Mouse (Mus musculus): Measurements from ENCODE around the gene Otud7a. TPM values are rescaled to one million over a fixed set of nuclear protein-coding genes. Genes with fewer than 3 reads are reported as not detected.

The Otud7a gene
- polyA plus RNA-seq, 1 experiment from 2014 or later = 0.10 TPM

- Histone ChIP-seq H3K9ac (replicated peaks) (no peak overlapping the region), H3K4me2 (peak overlapping the region; percentile 65), H3K27ac (no peak overlapping the region), H3K4me1 (replicated peaks) (peaks cover 27% of the 10 kb centered on the region), H3K9me3 (no peaks in the 10 kb centered on the region; the same call in 1 of the 2 replicates), H3K36me3 (no peaks in the 10 kb centered on the region), H3K4me3 (replicated peaks) (peak overlapping the region; percentile 38), H3K27me3 (peaks cover 70% of the 10 kb centered on the region)
- no peak for ATAC-seq (ENCODE audit: insufficient number of reproducible peaks, insufficient read depth, low FRiP score, low TSS enrichment, low read depth)
- WGBS = 2% methylated on average over 43 of the region's 43 CpGs
Observed at GRCm38 (mm10) chr7:63754573-63755475, 310.3 kb downstream of the Otud7a start.

GRCm38 (mm10) chr7:63755476-63755948 lies 311.0 kb downstream of the Otud7a start:
- 2% methylated on average over 13 of the region's 13 CpGs for WGBS
- Histone ChIP-seq H3K36me3 (no peaks in the 10 kb centered on the region), H3K27ac (no peak overlapping the region), H3K27me3 (peaks cover 74% of the 10 kb centered on the region), H3K4me3 (replicated peaks) (peak overlapping the region; percentile 38), H3K9ac (replicated peaks) (no peak overlapping the region), H3K9me3 (no peaks in the 10 kb centered on the region; the same call in 1 of the 2 replicates), H3K4me1 (replicated peaks) (peaks cover 27% of the 10 kb centered on the region), H3K4me2 (peak overlapping the region; percentile 65)
- ATAC-seq (ENCODE audit: insufficient number of reproducible peaks, insufficient read depth, low FRiP score, low TSS enrichment, low read depth) = no peak

- WGBS = 8% methylated on average over 25 of the region's 25 CpGs
- peak overlapping the region; percentile 67 for H3K4me2 ChIP-seq
- H3K27ac ChIP-seq = no peak overlapping the region
- no peak for ATAC-seq (ENCODE audit: insufficient number of reproducible peaks, insufficient read depth, low FRiP score, low TSS enrichment, low read depth)
- peak overlapping the region; percentile 46 for H3K4me3 ChIP-seq (replicated peaks)
- no peaks in the 10 kb centered on the region; the same call in 1 of the 2 replicates for H3K9me3 ChIP-seq
- H3K27me3 ChIP-seq = peaks cover 89% of the 10 kb centered on the region
- H3K9ac ChIP-seq (replicated peaks) = no peak overlapping the region
- no peaks in the 10 kb centered on the region for H3K36me3 ChIP-seq
- H3K4me1 ChIP-seq (replicated peaks) = peaks cover 27% of the 10 kb centered on the region
Observed at GRCm38 (mm10) chr7:63757136-63757677, 312.7 kb downstream of the Otud7a start.

GRCm38 (mm10) chr7:63757678-63758239 lies 313.2 kb downstream of the Otud7a start:
- peak overlapping the region; percentile 67 for H3K4me2 ChIP-seq
- H3K9ac ChIP-seq (replicated peaks) = 0 out of 2 replicates have a peak overlapping the region, but pooled peaks have one; percentile 18
- no peak overlapping the region for H3K27ac ChIP-seq
- peak overlapping the region; percentile 46 for H3K4me3 ChIP-seq (replicated peaks)
- no peak for ATAC-seq (ENCODE audit: insufficient number of reproducible peaks, insufficient read depth, low FRiP score, low TSS enrichment, low read depth)
- no peaks in the 10 kb centered on the region for H3K36me3 ChIP-seq
- no peaks in the 10 kb centered on the region; the same call in 1 of the 2 replicates for H3K9me3 ChIP-seq
- peaks cover 27% of the 10 kb centered on the region for H3K4me1 ChIP-seq (replicated peaks)
- WGBS = under 1% methylated on average over 73 of the region's 85 CpGs
- peaks cover 89% of the 10 kb centered on the region for H3K27me3 ChIP-seq

GRCm38 (mm10) chr7:63758240-63758826 lies 313.8 kb downstream of the Otud7a start:
- Histone ChIP-seq H3K36me3 (no peaks in the 10 kb centered on the region), H3K4me3 (replicated peaks) (peak overlapping the region; percentile 46)

GRCm38 (mm10) chr7:63759606-63760005 lies 315.1 kb downstream of the Otud7a start:
- 28% methylated on average over 5 of the region's 5 CpGs for WGBS
- H3K27ac ChIP-seq = no peak overlapping the region
- peaks cover 79% of the 10 kb centered on the region for H3K27me3 ChIP-seq
- ATAC-seq (ENCODE audit: insufficient number of reproducible peaks, insufficient read depth, low FRiP score, low TSS enrichment, low read depth) = no peak
- H3K9ac ChIP-seq (replicated peaks) = no peak overlapping the region
- H3K4me3 ChIP-seq (replicated peaks) = no peak overlapping the region
- no peaks in the 10 kb centered on the region for H3K36me3 ChIP-seq
- H3K9me3 ChIP-seq = no peaks in the 10 kb centered on the region; the same call in 1 of the 2 replicates
- peaks cover 26% of the 10 kb centered on the region for H3K4me1 ChIP-seq (replicated peaks)
- H3K4me2 ChIP-seq = no peak overlapping the region

More at GRCm38 (mm10) chr7:63758240-63758826, 313.8 kb downstream of the Otud7a start:
- Histone ChIP-seq H3K27me3 (peaks cover 92% of the 10 kb centered on the region), H3K4me1 (replicated peaks) (peaks cover 27% of the 10 kb centered on the region), H3K9ac (replicated peaks) (0 out of 2 replicates have a peak overlapping the region, but pooled peaks have one; percentile 18), H3K9me3 (no peaks in the 10 kb centered on the region; the same call in 1 of the 2 replicates), H3K4me2 (peak overlapping the region; percentile 67), H3K27ac (no peak overlapping the region)
- under 1% methylated on average over 97 of the region's 97 CpGs for WGBS
- ATAC-seq (ENCODE audit: insufficient number of reproducible peaks, insufficient read depth, low FRiP score, low TSS enrichment, low read depth) = no peak

- no peak for ATAC-seq (ENCODE audit: insufficient number of reproducible peaks, insufficient read depth, low FRiP score, low TSS enrichment, low read depth)
- Histone ChIP-seq H3K4me3 (replicated peaks) (no peak overlapping the region), H3K27me3 (peaks cover 50% of the 10 kb centered on the region), H3K9me3 (no peaks in the 10 kb centered on the region; the same call in 1 of the 2 replicates), H3K4me1 (replicated peaks) (peaks cover 11% of the 10 kb centered on the region), H3K27ac (no peak overlapping the region), H3K4me2 (no peak overlapping the region), H3K9ac (replicated peaks) (no peak overlapping the region), H3K36me3 (no peaks in the 10 kb centered on the region)
- WGBS = 73% methylated on average over 3 of the region's 3 CpGs
Observed at GRCm38 (mm10) chr7:63762529-63762928, 318.0 kb downstream of the Otud7a start.

- Histone ChIP-seq H3K27me3 (no peaks in the 10 kb centered on the region), H3K9ac (replicated peaks) (no peak overlapping the region), H3K27ac (no peak overlapping the region), H3K36me3 (no peaks in the 10 kb centered on the region), H3K9me3 (no peaks in the 10 kb centered on the region), H3K4me3 (replicated peaks) (no peak overlapping the region), H3K4me1 (replicated peaks) (no peaks in the 10 kb centered on the region), H3K4me2 (no peak overlapping the region)
- ATAC-seq (ENCODE audit: insufficient number of reproducible peaks, insufficient read depth, low FRiP score, low TSS enrichment, low read depth) = no peak
- 73% methylated on average over 5 of the region's 5 CpGs for WGBS
Observed at GRCm38 (mm10) chr7:63768398-63769029, 324.0 kb downstream of the Otud7a start.

- H3K4me2 ChIP-seq = no peak overlapping the region
- H3K36me3 ChIP-seq = no peaks in the 10 kb centered on the region
- no peak for ATAC-seq (ENCODE audit: insufficient number of reproducible peaks, insufficient read depth, low FRiP score, low TSS enrichment, low read depth)
- no peak overlapping the region for H3K4me3 ChIP-seq (replicated peaks)
- WGBS = 86% methylated on average over 1 of the region's 1 CpGs
- no peaks in the 10 kb centered on the region for H3K9me3 ChIP-seq
- no peaks in the 10 kb centered on the region for H3K27me3 ChIP-seq
- H3K27ac ChIP-seq = no peak overlapping the region
- H3K9ac ChIP-seq (replicated peaks) = no peak overlapping the region
- no peaks in the 10 kb centered on the region for H3K4me1 ChIP-seq (replicated peaks)
Observed at GRCm38 (mm10) chr7:63773268-63773667, 328.7 kb downstream of the Otud7a start.

- no peak overlapping the region for H3K4me2 ChIP-seq
- ATAC-seq (ENCODE audit: insufficient number of reproducible peaks, insufficient read depth, low FRiP score, low TSS enrichment, low read depth) = no peak
- H3K4me3 ChIP-seq (replicated peaks) = no peak overlapping the region
- WGBS = 80% methylated on average over 1 of the region's 1 CpGs
- H3K27ac ChIP-seq = no peak overlapping the region
- H3K36me3 ChIP-seq = no peaks in the 10 kb centered on the region
- H3K27me3 ChIP-seq = no peaks in the 10 kb centered on the region
- H3K4me1 ChIP-seq (replicated peaks) = no peaks in the 10 kb centered on the region
- H3K9me3 ChIP-seq = no peaks in the 10 kb centered on the region
- no peak overlapping the region for H3K9ac ChIP-seq (replicated peaks)
Observed at GRCm38 (mm10) chr7:63774291-63774690, 329.7 kb downstream of the Otud7a start.
